Mouse (Mus musculus) frontal cortex, adult (tissue): Measurements from ENCODE around the gene Cetn2.

Experiments used
- ATAC-seq: cut with Nextera tagmentation; 2 replicates; pipeline ENCODE4 v1.9.2; 2017; ENCODE audit warnings: mild to moderate bottlenecking, moderate library complexity, mixed read lengths; ENCODE audit not compliant: low TSS enrichment

The Cetn2 gene

DNA sequence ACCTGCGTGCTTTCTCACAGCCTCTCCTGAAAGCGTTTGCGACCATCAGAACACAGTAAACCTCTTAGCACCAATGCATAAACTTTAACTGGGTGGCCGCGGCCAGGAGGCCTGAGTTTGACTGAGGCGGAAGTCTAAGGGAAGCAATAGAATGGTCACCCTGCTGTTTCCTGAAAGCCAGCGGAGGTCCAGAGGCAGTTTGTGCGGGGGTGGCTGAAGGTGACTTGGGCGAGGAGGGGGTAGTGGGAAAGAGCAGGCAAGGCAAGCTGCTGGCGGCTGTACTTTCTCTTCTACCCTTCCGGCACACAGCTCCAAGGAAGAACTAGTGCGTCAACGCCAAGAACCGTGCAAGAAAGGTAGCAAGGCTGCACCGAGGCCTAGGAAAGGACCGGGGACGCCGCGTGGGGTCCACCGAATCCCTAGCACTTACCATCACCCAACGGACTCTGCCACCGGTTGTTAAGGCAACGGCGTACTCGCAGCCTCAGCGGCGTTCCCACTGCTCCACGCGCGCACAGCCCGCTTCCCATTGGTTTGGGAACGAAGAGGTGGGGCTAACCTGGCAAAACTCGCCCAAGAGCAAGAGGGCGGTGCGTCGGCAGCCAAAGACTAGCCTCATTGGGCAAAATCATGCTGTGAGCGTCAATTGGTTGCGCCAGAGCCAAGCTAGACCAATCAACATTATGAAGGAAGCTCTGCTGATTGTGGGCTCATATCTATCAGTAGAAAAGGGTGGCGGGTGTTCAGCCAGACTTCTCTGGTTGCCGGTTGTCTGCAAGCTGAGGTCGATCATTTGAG is at the start of gene Cetn2, which contains the start of gene Nsdhl:
Gene Cetn2, minus strand, starts transcription at position 528 of the 798 bp plus-strand sequence.
Gene Nsdhl, plus strand, starts transcription at position 674 of the 798 bp plus-strand sequence.
- ATAC-seq, result peak; percentile 100

DNA sequence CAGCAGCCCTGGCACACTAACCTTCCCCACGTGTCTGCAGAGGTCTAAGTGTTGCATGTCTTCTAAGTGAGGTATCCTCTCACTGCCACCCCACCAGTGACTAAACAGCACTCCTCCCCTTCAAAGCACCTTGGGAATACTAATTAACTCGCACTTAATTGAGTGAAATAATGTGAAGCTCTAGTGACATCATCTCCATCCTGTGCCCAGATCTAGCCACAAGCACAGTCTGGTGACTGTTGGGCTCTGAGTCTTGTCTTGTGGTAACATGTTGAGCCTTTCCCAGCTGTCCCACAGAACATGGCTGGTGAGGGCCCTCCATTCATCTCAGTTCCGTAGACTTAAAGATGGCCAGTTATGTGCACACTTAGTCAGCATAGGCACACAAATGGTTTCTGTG is 44.5 kb upstream of the Cetn2 start:
- ATAC-seq, result no peak

DNA sequence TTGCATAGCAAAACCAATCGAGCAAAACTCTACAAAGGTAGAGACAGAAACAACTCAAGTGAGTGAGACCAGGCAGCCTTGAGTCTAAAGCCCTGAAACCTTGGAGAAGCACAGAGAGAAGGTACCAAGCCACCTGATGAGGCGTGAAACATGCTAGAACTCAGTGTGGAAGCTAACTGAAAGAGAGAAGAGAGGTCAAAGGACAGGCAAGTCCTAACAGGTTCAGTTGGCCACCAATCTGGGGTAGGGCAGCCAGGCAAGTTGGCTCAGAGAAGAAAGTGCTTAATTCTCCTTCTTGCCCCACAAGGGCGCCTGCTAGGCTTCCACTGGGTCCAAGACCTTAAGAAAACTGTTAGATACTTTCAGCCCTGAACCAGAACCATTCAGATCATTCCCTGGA is 43.3 kb upstream of the Cetn2 start:
- ATAC-seq, result no peak

DNA sequence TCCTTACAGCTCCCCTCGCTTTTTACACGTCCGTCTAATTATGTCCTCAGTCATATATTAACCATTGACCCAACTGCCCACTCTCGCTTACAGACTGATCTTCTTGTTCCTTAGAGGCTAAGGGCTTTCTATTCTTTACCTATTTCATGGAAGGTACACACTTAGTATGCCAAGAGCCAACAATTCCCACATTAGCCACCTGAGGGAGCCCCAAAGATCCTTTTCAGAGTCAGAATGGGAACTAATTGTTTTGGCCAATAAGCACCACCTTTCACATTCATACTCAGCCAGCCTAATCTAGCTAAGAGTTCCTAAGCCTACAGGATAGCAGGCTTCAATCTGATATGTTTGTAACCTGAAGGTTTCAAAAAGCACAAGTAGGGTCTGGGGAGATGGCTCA is 42.2 kb upstream of the Cetn2 start:
- peak; percentile 47; the same call in 1 of the 2 replicates for ATAC-seq

DNA sequence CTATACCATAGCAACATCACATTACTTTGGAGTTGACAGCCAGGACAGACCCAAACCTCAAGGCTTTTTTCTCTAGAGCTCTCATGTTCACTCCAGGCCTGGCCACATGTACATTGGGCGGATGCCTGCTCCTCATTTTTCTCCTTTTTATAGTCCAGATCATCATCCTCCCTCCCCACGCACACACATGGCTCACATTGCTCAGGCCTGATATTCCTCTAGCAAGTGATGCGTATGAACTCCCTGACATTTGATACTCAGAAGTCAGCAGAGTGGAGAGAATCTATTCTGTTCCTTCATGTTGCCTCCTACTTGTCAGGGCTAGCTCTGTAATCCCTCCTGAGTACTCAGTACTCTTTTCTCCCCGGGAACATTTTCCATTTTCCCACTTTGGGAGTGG is 38.3 kb upstream of the Cetn2 start:
- ATAC-seq, result no peak

DNA sequence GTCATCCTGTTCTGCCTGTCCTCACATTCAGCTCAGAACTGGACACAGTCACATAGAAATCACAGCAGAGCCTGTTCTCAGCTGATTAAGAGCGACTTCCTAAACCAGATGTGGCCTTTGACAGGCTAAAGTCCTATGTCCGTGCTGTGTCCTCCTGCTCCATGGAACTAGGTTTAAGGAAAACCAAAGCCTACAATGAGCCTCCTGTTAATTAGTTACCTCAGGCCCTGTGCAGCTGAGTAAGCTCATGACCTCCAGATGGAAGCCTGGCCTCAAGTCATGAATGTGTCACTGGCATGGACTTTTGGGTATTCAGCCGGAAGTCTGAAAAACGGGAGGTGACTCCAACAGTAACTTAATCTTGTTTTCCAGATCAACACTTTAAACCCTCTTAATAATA is 35.3 kb upstream of the Cetn2 start:
- no peak for ATAC-seq

DNA sequence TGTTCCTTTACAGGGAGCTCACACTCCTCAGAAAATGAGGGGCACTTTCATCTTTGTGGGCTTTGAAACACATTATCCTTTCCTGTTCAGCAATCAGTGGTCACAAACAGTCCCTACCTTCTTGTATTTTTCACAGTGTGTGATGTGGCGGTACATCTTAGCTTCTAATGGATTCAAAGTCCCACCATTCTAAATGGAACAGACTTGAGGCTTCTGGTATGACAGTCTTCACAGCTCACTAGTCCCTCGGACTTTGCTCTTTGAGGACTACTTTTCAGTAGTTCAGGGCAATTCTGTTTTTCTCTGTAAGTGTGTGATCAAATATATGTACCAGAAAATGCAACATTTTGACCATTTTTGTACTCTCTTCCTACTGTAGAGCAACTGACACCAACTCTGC is 3.2 kb upstream of the Cetn2 start:
- ATAC-seq, result no peak

DNA sequence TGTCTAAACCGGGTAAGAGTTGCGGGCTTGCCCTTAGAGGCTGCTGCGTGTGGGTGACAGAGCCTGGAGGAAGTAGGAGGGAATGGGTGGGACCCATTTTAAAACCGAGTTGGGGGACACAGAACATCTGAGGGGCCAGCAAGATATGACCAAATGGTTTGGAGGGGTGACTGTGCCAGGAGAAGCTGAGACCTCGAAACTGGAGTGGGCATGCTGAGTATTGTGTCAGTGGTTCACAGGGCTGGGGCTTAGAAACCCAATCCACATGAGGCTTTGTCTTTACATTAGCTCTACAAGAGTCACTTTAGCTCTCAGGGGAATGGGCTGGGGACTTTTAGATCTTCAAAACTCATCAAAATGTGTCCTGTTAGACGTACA is 460 bp upstream of the Cetn2 start:
- no peak for ATAC-seq

DNA sequence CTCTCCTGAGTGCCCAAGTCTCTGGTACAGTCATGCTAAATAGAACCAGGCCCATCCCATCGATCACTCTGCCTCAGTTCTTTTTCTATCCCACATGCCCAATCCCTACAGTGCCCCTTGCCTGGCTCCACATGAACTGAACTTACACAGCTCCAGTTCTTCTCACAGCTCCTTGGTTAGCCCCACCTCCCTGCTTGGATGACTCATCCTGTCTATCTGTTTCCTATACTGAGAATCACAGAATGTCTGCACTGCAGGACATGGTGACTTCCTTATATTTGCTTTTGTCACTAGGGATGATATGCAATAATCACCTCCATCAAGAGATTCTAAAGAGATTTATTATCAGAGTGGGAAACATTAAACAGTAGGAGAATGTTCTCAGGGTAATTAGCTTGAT is 6.6 kb downstream of the Cetn2 start:
- ATAC-seq, result 0 out of 2 replicates have a peak, but pooled peaks have one; percentile 67

DNA sequence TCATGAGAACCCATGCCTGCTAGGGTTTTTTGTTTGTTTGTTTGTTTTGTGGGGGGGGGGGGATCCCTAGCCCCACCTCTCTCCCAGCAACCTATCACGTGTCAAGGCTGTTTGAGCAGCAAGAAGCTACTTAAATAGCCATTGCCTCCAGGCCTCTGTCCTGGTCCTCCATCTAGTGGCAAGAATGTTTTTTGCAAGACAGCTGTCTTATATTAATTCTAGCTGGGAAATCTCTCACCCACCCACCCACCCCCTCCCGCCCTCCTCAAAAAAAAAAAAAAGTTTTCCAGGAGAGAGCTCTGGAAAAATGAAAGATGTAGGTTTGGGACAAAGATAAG is 9.8 kb downstream of the Cetn2 start:
- ATAC-seq, result peak; percentile 74

DNA sequence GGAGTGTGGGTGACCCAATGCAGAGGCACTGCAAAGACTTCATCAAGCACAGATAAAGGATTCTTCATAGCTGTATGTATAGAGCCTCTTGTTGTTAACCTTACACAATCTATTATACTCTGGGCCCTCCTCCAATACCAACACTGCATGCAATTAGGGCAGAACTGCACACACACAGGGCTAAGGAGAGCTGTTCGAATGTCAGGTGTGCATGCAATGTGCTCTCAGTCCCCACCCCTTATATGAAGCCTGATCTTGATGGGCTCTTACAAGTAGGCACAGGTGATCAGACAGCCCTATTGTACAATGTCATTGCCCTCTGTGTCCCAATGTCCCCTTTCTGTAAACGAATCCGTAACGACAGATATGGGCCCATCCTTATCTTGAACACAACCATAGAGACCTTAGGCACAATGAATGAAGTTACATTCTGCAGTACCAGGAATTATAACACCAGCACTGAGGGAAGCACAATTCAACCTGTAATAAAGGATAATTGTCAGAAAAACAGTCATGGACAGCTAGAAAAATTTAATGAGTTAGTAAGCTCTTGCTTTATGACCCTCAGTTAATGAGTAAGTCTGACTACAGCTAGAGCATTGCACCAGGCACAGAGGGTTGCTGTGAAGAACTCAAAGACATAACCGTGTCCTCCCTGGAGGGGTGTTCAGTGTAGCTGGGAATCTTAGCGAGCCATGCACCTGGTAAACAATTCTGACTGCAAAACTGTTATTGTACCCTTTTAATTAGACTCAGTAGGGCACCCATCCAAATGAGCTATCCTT is 10.4 kb downstream of the Cetn2 start:
- ATAC-seq, result no peak

DNA sequence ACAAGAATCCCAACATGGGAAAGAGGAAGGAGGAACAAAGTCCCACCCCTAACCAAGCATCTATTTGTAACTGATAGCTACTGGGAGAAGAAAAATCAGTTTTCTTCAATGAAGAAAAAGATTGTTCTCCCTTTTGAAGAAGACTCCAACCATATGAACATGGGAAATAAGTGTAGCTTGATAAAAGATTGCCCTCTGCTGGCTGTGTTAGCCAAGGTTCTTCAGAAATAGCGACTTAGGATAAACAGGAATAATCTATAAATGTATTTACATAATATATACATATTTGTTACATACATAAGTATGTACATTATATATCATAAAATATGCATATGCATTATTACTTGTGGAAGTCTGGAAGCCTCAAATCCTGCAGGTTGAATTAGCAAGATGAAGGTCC is 15.7 kb downstream of the Cetn2 start:
- ATAC-seq, result no peak

DNA sequence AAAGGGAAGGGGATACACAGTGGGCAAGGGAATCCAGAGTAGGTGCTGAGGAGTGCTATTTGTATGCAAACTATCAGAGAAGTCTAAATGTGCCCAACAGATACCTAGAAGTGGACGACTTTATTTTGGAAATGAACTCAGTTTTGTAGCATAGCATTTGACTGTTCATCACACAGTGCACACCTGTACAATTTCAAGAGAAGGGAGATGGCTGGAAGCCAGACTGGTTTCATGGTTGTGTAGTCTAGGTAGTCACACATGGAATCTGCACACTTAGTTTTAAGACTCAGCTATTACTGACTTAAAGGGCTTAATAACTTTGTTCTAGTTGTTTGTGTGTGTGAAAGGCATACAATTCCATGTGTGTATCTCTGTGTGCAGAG is 22.2 kb downstream of the Cetn2 start:
- ATAC-seq, result no peak

DNA sequence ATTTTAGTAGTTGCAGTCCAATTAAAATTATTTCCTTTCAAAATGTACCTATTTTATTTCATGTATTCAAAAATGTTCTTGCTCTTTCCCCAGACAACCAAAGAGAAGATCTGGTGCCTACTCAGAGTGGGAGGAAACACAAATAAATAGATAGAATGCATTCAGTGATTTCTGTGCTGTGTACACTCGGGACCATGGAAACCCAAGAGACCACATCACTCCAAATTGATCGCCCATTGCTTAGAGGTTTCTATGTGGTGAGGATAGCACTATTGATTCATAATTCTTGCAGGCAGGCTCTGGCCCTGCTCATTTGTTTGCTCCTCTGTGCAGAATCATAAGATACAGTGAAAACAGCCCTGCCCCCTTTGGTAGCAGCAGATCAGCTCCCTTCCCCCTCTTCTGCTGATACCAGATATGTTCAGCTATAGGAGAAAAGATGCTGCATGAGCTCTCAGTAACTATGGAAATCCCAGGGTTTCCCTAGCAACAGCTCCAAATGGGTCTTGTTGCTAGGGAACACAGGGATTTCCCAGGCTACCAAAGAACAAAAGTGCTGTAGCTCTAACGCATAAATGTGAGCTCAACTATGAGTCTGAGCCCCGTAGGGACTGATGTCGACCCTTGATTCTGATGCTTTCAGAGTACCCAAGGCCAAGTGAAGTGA is 22.7 kb downstream of the Cetn2 start:
- peak; percentile 98 for ATAC-seq
